Mouse (Mus musculus) c-Kit-positive CD71-negative TER-119-negative erythroid progenitor cells, embryonic 14.5 days (primary cell): Measurements from ENCODE around the gene Hpse2.
A peak's percentile ranks its signal among the peaks of the same experiment; 100 is the strongest.
"Not testable (repeated sequence)": the region's sequence is repeated elsewhere in the genome, so short reads cannot be mapped to it uniquely, and the experiment has no call there.

Source experiments
- DNase-seq: peaks from one replicate; pipeline ENCODE4 v3.0.0-alpha.2; 2013; ENCODE audit warnings: low read depth

Hpse2 gene

DNA sequence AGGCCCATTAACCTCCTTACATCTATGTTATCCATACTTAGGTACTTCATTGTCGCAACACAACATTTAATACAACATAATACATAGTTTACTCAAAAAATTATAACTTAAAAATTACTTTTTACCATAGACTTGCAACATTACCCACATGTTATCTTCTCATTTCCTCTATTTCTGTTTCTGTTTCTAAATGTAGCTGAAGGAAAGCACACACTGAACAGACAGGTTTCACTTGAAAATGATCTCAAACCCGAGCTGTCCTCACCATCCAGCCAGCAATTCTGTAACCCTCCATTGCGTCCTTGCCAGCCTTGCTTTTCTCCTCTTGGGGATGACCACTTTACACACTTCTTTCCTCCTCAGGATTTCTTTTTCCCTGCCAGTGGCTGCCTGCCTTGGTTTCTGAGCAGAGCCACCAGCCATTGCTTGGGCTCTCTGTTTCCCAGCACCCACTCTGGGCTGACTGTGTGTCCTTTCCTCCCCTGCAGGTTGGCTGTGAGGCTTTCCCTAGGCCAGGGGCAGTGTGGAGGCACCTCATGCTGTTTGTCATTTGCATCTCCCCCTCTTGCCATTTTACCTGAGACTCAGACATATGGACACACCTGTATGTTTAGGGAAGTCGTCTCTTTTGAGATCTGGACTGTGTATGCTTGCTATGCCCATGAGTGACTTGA is 548.4 kb downstream of the Hpse2 start:
- DNase-seq = no peak

DNA sequence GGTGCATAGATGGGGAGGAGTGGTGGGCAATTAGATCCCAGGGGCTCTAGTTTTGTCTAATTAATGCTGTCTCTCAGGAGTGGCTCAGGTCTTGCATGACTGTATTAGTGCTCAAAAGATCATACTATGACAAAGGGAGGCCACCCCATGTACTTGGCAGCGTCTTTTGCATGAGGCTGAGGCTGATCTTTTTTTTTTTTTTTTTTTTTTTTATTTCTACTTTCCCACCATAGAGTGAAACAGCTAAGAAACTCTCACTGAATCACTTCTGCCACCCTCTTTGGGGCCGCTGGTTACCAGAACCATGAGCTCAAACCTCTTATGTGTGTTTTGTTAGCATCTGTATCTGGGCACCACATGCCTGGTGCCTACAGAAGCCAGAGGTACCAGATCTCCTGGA is 549.0 kb downstream of the Hpse2 start:
- DNase-seq = no peak

DNA sequence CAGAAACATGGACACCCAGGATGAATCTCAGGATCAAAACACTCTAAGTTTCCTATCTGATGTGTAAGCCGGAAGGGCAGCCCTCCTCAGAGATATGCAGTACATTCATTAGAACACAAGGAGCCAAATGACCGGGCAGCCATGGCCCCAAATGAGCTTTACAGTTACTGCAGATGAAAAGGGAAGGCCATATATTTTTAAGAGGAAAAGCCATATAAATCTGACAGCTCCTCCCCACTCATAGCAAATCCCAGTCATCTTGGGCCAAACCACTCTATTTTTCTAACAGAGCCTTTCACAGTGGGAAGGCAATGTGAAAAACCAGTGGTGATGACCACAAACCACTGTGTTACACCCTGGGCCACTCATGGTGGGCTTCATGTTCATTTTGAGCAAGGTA is 549.9 kb downstream of the Hpse2 start:
- no peak for DNase-seq

DNA sequence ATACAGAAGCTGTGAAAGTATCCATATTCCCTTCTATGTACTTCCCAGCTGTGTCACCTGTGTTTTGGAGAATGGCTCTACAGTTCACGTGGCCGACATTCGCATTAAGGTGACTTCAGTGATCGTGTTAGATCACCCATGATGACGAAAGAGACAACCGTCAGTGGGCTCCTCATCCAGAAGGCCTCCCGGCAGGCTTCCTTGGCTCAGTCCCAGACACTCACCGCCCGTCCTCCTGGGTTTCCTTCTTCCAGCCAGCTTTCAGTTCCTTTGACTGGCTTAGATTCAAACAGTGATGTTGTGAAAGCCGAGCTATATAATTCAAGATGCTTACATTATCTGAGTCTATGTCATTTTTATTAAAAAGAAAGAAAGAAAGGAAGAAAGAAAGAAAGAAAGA is 550.6 kb downstream of the Hpse2 start:
- DNase-seq = no peak

DNA sequence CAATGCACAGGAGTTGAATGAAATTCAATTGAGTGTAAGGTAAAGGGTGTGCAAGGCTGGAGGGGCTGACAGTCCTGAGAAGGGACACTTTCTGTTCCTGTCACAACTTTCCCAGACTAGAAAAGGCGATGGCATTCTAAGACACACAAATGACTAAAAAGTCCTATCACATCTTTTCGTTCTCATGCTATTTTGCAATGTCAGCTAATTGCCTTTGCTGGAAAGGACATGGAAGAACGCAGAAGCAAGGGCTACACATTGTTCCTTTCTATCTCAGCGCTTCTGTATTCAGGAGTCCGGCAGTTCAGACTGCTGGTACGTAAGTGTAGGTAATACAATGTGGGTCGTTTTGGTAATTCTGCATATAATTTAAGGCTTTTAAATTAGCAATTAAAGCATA is 555.0 kb downstream of the Hpse2 start:
- DNase-seq = no peak

DNA sequence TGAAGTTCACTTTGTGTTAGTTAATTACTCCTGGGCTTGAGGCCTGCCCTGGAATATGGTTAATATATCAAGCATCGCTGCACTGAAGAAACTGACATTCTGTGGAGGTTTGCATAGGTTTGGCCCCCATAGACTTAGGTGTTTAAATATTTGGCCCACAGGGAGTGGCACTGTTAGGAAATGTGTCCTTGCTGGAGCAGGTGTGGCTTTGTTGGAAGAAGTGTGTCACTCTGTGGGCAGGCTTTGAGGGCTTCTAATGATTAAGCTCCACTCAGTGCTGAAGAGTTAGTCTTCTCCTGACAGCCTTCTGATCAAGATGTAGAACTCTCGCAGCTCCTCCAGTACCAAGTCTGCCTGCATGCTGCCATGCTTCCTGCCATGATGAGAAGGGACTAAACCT is 555.9 kb downstream of the Hpse2 start:
- DNase-seq = no peak

DNA sequence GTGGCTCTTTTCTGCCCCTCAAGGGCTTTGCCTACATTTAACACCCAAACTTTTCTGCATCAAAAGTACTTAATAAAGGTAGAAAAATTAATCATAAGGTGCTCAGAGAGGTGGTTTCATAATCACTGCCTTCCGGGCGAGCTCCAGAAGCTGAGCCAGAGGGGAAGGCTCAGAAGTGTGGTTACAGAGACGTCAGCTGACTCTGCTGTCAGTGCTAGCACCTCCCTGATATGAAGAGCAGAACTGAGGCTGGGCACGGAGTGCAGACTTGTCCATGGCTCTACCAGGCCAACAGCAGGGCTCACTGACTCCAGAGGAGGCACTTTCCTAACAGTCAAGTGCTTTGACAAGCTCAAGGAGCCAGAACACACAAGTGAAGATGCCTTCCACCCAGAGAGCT is 559.0 kb downstream of the Hpse2 start:
- peak; percentile 7 for DNase-seq

DNA sequence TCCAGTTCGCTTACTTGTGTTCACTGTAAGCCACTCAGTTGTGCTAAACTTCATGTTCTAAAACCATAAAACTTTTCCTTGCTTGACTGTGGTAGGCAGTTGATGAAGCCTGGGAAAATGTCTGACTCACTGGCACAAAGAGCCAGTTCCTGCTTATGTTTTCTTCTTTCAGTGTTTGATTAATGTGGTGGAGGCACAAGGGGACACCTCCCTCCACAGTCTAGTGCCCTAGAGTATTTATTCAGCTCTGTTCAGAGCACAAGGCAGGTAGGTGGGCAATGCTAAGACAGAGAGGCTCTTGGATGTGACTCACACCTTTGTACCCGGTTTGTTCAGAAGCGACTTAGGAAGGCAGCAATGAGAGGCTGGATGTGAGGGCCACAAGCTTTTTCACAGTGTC is 560.3 kb downstream of the Hpse2 start:
- no peak for DNase-seq

DNA sequence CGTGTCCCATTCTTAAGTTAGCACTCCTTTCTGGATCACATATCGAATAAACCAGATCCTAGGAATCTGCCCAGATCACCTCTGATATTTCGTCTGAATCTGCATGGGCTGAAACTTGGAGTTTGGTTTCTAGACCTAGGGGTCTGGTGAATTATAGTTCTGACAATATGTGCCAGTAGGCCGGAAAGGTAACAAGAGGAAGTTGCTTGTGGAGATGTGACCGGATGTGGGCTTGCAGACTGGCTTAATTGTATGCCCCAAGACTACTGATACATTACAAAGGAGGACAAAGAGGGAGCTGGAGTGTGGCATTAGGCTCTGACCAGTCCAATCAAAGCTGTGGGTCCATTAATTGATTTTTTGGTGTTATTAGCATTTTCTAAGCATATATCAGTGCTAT is 568.0 kb downstream of the Hpse2 start:
- no peak for DNase-seq

DNA sequence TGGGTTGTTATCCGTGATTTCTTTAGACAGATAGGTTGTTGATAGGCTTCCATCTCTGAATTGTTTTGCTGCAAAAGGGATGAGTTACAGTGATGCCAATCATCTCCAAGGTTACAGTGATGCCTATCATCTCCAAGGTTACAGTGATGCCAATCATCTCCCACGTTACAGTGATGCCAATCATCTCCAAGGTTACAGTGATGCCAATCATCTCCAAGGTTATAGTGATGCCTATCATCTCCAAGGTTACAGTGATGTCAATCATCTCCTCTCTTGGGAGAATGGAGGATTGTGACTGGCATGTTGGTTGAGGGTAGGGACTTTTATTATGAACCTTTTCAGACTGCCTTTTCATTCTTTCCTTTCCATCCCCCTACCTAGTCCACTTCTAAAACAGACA is 570.4 kb downstream of the Hpse2 start:
- no peak for DNase-seq

DNA sequence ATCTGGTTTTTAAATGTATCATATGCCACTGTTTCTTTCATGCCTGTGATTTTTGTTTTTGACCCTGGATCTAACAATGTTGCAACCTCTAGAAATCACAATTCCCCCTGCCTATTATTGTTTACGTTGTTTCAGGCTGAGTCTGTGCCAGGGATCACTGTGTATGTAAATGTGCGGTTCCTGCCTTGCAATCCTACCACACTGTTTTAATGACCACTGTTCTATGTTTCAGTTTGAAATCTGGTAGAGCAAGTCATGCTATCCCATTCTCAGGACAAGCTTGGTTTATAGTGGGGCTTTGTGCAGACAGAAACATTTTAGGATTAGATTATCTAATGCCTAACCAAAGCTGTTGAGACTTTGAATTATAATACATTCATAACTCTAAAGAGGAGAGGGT is 571.9 kb downstream of the Hpse2 start:
- DNase-seq = no peak

DNA sequence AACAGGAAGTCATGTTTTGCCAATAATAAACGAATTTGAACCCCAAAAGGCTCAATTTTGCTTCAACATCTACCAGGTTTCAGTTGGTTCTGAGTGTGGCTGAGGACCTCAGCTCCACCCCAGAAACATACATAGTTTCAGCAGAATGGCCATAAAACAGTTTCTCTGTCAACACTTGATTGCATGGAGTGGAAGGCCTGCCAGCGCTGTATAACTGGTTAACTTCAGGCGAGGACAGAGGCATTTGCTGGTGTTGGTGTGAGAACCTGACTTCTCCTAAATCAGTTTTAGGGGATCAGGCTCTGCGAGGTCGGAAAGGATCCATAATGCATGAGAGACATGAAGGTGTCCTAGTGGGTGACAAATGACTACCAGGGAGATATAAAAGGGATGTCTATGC is 578.0 kb downstream of the Hpse2 start:
- DNase-seq = no peak

DNA sequence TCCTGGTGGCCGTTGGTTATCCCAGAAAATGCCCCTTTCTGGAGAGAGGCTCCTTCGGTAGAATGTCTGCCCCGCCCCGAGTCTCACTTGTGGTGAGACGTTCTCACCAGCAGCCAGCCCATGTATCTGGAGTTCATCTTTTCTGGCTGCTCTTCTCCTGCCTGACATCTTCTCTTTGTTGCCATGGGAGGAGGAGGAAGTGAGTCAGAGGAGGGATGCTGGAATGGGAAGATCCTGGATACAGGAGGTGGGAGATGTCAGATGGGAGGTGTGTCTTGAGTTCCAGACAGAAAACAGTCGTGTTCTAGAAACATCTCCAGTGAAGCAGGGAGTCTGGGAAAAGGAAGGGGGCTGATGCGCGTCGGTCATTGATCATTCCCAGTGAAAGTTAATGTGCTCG is 578.7 kb downstream of the Hpse2 start:
- no peak for DNase-seq

DNA sequence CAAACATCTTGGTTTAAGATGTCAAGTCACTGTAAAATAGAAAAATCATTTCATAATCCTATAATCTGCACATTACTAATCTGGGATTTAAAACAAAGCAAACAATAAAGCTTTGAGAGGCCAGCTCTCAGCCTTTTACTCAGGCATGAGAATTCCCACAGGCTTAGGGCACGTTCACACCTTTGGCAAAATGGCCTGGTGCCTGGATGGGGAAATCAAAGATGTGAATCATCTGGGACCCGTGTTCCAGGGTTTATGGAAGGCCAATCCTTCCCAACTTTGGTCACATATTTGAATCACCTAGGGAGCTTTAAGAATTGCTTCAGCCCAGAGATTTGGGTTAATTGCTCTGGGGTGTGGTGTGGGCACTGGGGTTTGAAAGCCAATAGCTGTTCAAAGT is 590.3 kb downstream of the Hpse2 start:
- DNase-seq = no peak

DNA sequence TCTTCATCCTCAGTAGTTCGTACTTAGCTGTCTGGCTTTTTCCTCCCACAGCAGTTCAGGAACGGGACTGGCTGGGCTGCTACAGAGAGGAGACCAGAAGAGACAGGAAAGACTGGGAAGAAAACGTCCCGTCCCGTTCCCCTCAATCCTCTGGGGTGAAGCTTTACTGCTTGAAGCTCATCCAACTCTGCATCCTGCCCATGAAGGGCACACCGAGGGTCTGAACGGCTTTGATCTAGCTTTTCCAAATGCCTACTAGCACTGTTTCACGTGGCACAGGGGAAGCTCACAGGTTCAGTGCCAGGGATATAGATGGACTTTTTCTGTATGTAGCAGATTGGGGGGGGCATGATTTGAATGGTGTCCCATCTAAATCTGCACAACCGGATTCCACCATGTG is 592.4 kb downstream of the Hpse2 start:
- DNase-seq = no peak

DNA sequence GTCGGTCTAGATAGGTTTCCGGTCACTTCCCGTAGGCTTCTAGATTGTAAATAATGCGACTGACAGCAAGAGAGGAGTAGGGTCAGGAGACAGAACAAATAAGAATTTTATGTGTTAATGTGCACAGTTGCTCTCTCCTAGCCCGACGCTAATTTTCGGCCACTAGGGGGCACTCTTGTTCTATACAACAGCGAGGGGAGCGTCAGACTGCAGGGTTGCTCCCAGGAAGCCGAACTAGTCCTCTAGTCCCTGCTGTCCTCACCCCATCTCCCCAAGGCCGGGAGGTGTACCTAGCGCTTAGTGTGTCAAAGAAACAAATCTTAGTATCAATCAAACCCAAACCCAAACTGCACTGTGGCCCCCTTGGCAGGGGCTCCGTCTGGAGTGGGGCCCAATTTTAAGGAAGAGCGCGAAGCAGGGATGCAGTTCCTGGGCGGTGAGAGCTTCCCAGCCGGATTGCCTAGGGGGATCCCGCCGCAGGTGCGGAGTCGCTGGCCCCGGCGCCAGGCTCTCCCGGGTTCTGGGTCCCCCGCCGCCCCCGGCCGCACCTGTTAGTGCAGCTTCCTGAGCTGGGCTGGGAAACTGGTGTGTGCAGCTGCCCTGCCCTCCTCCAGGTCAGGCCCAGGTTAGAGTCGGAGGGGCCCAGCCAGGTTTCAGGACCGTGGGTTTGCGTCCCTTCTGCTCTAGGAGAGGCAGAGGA is 593.1 kb downstream of the Hpse2 start:
- peak; percentile 89 for DNase-seq

DNA sequence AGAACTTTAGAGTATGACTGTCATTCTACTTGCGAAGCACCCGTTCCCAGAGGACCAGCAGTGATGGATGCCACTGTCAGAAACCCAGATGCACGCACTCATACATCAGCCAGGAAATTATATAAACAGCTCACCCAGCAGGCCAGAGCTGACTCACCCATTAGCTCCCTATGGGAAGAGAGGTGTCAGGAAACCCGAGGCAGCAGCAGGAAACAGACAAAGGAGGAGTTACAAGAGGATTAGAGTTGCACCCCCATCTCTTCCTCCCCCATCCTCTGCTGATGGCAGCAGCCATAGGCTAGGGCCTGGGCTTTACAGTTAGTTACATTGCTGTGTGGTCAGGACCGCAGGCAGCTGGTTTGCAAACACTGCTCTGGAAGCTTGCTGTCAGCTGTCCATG is 599.8 kb downstream of the Hpse2 start:
- DNase-seq = no peak

DNA sequence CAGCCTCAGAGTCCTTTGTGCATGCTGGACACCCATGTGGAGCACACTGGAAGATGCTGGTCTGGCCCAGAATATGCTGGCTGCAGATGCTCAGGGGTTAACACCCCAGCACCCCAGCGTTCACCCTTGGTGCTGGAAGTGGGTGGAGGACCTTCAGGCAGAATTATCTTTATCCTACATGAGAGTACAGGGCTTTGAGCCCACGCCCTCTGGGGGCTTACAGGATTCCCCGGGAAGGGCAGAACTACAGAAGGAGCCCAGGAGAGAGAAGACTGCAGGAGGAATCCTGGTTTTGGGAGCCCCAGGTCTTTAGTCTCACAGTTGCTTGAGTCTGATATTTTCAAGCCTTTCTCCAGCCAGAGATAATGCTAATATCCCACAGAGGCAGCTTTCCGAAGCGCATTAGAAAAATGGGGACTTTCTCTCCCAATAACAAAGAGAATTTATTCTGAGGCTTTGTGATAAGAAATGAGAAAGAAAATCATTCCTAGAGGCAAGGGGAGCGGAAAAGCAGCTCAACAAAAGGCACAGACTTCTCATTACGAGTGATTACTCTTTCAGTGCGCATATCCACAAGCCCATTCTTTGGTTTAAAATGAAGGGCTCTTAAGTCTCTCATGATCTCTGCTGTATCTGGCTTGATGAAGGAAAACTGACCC is 602.5 kb downstream of the Hpse2 start:
- DNase-seq = no peak

DNA sequence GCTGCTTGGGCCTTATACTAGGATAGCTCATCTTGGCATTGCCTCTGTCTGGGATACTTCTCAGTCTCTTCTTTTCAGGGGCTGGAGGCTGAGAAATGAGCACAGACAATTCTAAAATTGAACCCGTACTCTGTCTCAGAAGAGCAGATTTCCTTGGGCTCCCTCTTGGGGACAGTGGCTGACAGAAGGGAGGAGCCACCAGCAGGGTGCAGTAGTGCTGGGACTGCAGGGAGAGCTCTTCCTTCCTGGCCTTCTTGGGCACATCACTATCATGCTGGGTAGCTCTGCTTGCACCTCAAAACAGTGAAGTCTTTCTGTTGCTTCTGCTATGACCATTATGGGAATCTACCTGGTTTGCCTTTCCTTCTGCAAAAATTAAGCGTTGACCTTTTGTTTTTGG is 603.0 kb downstream of the Hpse2 start:
- DNase-seq = no peak

DNA sequence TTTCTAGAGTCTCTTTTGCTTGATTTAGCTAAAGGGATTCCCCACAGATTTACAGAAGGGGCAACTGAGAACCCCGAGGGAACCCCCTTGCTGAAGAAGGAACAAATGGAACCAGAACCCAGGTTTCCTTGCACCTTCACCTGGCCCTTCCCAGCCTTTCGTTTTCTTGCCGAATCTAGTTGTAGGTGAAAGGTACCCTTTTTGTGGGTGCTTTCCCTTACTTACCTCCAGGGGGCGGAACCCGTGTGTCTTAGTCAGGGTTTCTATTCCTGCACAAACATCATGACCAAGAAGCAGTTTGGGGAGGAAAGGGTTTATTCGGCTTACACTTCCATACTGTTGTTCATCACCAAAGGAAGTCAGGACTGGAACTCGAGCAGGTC is 608.0 kb downstream of the Hpse2 start:
- not testable (repeated sequence) for DNase-seq

DNA sequence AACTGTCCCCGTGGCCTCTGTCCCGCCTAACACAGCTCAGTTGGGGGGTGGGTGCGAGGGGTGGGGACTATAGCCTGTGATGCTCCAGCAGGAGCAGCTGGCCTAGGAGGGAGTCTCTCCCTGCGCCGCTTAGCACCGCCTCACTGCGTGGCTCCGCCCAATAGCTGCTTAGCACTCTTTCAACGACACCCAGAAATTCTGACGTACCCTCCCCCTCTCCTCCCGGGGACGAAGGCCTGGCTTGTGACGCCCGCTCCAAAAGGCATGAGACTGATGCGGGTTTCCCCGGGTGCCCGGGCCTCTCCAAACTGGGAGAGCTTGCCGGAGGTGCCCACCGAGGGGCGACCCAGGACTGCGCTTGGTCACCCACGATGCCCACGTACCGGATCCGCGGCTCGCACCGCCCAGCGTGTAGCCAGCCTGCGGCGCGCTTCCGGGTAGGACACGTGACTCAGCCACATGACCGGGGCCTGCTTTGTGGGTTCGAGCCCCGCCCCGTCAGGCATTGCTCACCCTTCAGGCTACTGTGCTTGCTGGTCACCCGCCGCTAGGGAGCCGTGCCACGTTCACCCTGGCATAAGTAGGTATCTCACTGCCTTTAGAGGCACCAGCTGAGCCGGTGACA is 608.5 kb downstream of the Hpse2 start, which contains the start of gene Hps1:
Gene Hps1 (minus strand): TSS at position 448 of the 625 bp plus-strand sequence.
- DNase-seq = peak; percentile 78

DNA sequence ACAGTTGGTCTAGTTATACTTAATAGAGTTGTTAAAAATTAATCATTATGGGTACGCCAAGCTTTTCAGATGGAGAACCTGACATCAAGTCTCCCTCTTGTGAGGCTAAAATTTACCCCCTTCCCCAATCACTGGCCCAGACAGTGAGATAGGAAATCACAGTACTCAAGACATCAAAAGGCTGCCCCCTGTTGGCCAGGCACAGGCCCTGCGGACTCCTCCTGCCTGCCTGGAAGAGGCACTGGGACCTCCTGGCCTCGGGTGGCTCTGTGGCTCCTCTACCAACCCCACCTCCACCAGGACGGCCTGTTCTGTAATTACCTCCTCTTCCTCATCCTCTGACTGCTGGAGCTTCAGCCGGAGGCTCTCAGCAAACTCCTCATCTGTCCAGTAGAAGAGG is 610.4 kb downstream of the Hpse2 start:
- no peak for DNase-seq

DNA sequence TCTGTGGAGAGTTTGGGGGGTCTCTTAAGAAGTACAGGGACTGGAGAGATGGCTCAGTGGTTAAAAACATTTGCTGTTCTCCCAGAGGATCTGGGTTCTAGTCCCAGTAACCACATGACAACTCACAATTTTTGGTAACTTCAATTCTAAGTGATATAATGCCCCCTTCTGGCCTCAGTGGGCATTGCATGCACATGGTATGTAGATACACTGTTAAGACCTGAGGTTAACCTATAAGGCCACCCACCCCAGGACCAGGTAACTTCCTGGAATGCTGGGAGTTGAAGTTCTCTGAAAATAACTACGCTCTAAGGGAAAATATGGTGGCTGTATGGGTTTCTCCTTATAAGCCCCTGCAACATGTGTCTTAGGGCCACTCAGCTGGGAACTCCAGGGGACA is 611.3 kb downstream of the Hpse2 start:
- no peak for DNase-seq
